Mouse (Mus musculus) heart, embryonic 11.5 days (tissue): Measurements from ENCODE around the gene Abcb8. TPM values are rescaled to one million over a fixed set of nuclear protein-coding genes. Genes with fewer than 3 reads are reported as not detected.

Experiments used
- ATAC-seq: fragments of 200-750 bp; cut with Nextera tagmentation; replicated peaks from 2 replicates; pipeline ENCODE4 v1.8.0; 2017; ENCODE audit warnings: moderate library complexity; ENCODE audit not compliant: insufficient number of reproducible peaks, low FRiP score, low TSS enrichment
- H3K27ac ChIP-seq: fragments of 300-500 bp; sonication (generic); 2 replicates; pipeline ENCODE4 v1.5.1; 2014; ENCODE audit warnings: mild to moderate bottlenecking, low read depth, low read length
- H3K27me3 ChIP-seq: fragments of 300-500 bp; sonication (generic); 2 replicates; pipeline ENCODE4 v1.6.1; 2014; ENCODE audit warnings: mild to moderate bottlenecking, low read length, mixed read lengths; ENCODE audit not compliant: control insufficient read depth, insufficient read depth
- H3K36me3 ChIP-seq: fragments of 300-500 bp; sonication (generic); 2 replicates; pipeline ENCODE4 v1.6.1; 2014; ENCODE audit warnings: mild to moderate bottlenecking, low read length, moderate library complexity, mixed read lengths; ENCODE audit not compliant: control insufficient read depth, insufficient read depth
- H3K4me1 ChIP-seq: fragments of 300-500 bp; sonication (generic); 2 replicates; pipeline ENCODE4 v1.6.1; 2014; ENCODE audit warnings: low read length; ENCODE audit not compliant: control insufficient read depth, insufficient read depth
- H3K4me2 ChIP-seq: fragments of 300-500 bp; sonication (generic); 2 replicates; pipeline ENCODE4 v1.6.1; 2014; ENCODE audit warnings: mild to moderate bottlenecking, moderate library complexity
- H3K4me3 ChIP-seq: fragments of 300-500 bp; sonication (generic); 2 replicates; pipeline ENCODE4 v1.5.1; 2014; ENCODE audit warnings: low read depth, low read length
- H3K9ac ChIP-seq: fragments of 300-500 bp; sonication (generic); 2 replicates; pipeline ENCODE4 v1.6.1; 2014; ENCODE audit warnings: mild to moderate bottlenecking, low read depth, low read length, moderate library complexity
- H3K9me3 ChIP-seq: fragments of 300-500 bp; sonication (generic); replicated peaks from 2 replicates; pipeline ENCODE4 v1.6.1; 2016; ENCODE audit warnings: low read length; ENCODE audit not compliant: control insufficient read depth
- WGBS: fragments of 180-500 bp; shearing (Covaris S2); extraction: QIAGEN DNeasy Blood & Tissue Kit; methylation state at CpG from one replicate; pipeline ENCODE4 v1.1.7; 2014; ENCODE audit not compliant: insufficient replicate concordance; 5-methylcytosine and 5-hydroxymethylcytosine counted together
- polyA plus RNA-seq: library from polyadenylated mRNA; unstranded; fragments of >200 nt; fragmentation: Nextera tagmentation; extraction: Ambion mirVana; gene quantifications from 2 replicates; pipeline ENCODE4 v1.2.1, GENCODE M21; 2014

The Abcb8 gene
- polyA plus RNA-seq, 1 experiment from 2014 or later: 44.6 TPM

DNA sequence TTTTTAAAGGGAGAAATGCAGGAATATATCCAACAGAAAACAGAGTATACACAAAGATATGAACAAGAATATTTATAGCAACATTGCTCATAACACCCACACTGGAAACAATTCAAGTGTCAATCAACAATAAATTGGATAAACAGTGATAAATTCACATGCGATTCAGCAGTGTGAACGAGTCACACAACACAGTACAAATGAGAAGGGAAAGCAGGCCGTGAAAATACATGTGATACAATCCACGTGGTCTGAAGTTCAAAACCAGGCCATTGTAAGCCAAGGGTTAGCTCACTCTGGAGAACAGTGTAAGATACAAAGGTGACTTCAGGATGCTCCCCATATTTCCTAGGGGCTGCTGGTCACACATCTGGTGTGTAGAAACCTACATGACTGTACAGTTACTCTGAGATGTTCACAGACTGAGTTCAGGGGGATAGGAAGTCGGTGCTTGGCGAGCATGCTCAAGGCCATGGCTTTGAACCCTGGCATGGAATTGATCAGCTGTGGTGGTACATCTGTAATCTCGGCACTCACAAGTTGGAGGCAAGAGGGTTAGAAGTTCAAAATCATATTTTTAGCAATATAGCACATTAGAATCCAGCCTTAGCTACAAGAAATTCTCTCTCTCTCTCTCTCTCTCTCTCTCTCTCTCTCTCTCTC is 18.7 kb upstream of the Abcb8 start:
- 68% methylated on average over 7 of the region's 7 CpGs for whole genome bisulfite sequencing
- no peaks in the 10 kb centered on the region for H3K27me3 ChIP-seq
- no peaks in the 10 kb centered on the region for H3K36me3 ChIP-seq
- H3K9me3 ChIP-seq: no peaks in the 10 kb centered on the region
- ATAC-seq: no peak
- no peak overlapping the region for H3K4me3 ChIP-seq
- no peak overlapping the region for H3K4me2 ChIP-seq
- peaks cover 7% of the 10 kb centered on the region for H3K4me1 ChIP-seq
- H3K9ac ChIP-seq: no peak overlapping the region
- no peak overlapping the region for H3K27ac ChIP-seq

GRCm38 (mm10) chr5:24378700-24379099 is 14.8 kb upstream of the Abcb8 start:
- WGBS: 63% methylated on average over 2 of the region's 2 CpGs
- no peak overlapping the region for H3K27ac ChIP-seq
- H3K36me3 ChIP-seq: no peaks in the 10 kb centered on the region
- H3K27me3 ChIP-seq: no peaks in the 10 kb centered on the region
- no peak overlapping the region for H3K4me2 ChIP-seq
- no peak overlapping the region for H3K4me3 ChIP-seq
- H3K9ac ChIP-seq: no peak overlapping the region
- ATAC-seq: no peak
- peaks cover 17% of the 10 kb centered on the region for H3K4me1 ChIP-seq
- no peaks in the 10 kb centered on the region for H3K9me3 ChIP-seq

DNA sequence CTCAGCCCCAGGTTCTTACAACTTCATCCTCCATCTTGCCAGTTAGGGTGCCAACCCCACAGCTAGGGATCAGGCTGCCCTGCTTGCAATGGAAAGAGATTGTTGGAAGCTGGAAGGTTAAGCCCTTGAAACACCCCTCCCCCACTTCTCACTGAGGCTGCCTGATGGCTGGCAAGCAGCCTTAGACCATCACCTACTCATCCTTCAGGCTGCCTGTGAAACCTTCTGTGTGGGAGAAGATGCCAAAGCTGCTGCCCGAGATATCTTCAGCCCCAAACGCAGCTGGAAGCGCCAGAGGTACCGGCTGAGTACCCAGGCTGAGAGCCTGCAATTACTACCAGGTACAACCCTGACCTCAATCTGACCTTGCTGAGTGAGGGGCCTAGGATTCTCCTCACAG is 14.0 kb upstream of the Abcb8 start:
- WGBS: 47% methylated on average over 4 of the region's 4 CpGs
- Histone ChIP-seq H3K27ac (no peak overlapping the region; the same call in 1 of the 2 replicates), H3K27me3 (no peaks in the 10 kb centered on the region), H3K36me3 (no peaks in the 10 kb centered on the region), H3K4me2 (no peak overlapping the region), H3K4me1 (peaks cover 16% of the 10 kb centered on the region), H3K9me3 (no peaks in the 10 kb centered on the region), H3K4me3 (no peak overlapping the region), H3K9ac (no peak overlapping the region)
- no peak for ATAC-seq

DNA sequence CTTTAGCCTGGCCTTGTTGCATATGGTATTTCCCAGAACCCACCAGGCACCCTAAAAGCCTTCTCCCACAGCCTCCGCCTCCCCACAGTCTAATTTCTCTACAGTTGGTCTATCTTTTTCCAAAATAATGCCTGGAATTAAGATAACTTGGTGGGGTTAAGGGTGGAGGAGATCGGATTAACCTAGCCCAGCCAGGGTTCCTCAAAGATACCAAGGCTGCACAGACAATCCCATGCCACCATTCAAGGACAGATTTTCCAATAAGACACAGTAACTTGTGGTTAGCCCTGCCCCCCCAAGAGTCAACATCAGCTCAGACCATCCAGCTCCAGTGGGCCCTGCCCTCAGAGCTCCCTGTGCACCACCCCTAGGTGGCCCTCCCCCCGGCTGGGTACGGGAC is 13.0 kb upstream of the Abcb8 start:
- Histone ChIP-seq H3K4me3 (no peak overlapping the region), H3K4me2 (no peak overlapping the region), H3K36me3 (no peaks in the 10 kb centered on the region), H3K9ac (no peak overlapping the region), H3K4me1 (peaks cover 24% of the 10 kb centered on the region), H3K9me3 (no peaks in the 10 kb centered on the region), H3K27me3 (no peaks in the 10 kb centered on the region), H3K27ac (no peak overlapping the region)
- 76% methylated on average over 4 of the region's 4 CpGs for WGBS
- ATAC-seq: no peak

GRCm38 (mm10) chr5:24381486-24381885 is 12.0 kb upstream of the Abcb8 start:
- H3K27ac ChIP-seq: no peak overlapping the region
- H3K9me3 ChIP-seq: no peaks in the 10 kb centered on the region
- no peak overlapping the region for H3K4me2 ChIP-seq
- H3K4me1 ChIP-seq: peaks cover 24% of the 10 kb centered on the region
- no peak for ATAC-seq
- peaks cover 2% of the 10 kb centered on the region; the same call in 1 of the 2 replicates for H3K27me3 ChIP-seq
- no peaks in the 10 kb centered on the region for H3K36me3 ChIP-seq
- H3K4me3 ChIP-seq: no peak overlapping the region
- no peak overlapping the region for H3K9ac ChIP-seq
- whole genome bisulfite sequencing: 71% methylated on average over 6 of the region's 6 CpGs

DNA sequence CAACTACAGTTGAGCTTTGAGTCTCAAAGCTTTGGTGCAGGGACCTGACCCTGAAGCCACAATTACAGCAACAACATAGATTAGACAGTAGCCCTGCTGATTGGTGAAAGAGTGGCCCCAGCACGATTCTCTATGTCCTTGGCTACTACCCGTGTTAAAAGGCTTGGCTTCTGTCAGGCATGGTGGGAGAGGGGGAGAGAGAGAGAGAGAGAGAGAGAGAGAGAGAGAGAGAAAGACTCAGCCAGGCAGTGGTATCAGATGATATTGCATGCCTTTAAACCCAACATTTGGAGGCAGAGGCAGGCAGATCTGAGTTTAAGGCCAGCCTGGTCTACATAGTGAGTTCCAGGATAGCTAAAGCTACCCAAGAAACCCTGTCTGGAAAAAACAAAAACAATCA is 11.5 kb upstream of the Abcb8 start:
- WGBS: 67% methylated on average over 2 of the region's 2 CpGs
- H3K36me3 ChIP-seq: no peaks in the 10 kb centered on the region
- ATAC-seq: no peak
- H3K9me3 ChIP-seq: no peaks in the 10 kb centered on the region
- no peak overlapping the region for H3K4me3 ChIP-seq
- H3K9ac ChIP-seq: no peak overlapping the region
- H3K27me3 ChIP-seq: peaks cover 2% of the 10 kb centered on the region; the same call in 1 of the 2 replicates
- peaks cover 24% of the 10 kb centered on the region for H3K4me1 ChIP-seq
- H3K27ac ChIP-seq: no peak overlapping the region
- no peak overlapping the region for H3K4me2 ChIP-seq

GRCm38 (mm10) chr5:24383026-24383859 is 10.2 kb upstream of the Abcb8 start:
- peak; percentile 71 for ATAC-seq
- under 1% methylated on average over 34 of the region's 34 CpGs for WGBS
- Histone ChIP-seq H3K9me3 (no peaks in the 10 kb centered on the region), H3K4me3 (peak overlapping the region; percentile 45), H3K27me3 (peaks cover 2% of the 10 kb centered on the region; the same call in 1 of the 2 replicates), H3K36me3 (no peaks in the 10 kb centered on the region), H3K4me1 (peaks cover 31% of the 10 kb centered on the region), H3K27ac (peak overlapping the region; percentile 62), H3K4me2 (peak overlapping the region; percentile 75), H3K9ac (peak overlapping the region; percentile 68)

DNA sequence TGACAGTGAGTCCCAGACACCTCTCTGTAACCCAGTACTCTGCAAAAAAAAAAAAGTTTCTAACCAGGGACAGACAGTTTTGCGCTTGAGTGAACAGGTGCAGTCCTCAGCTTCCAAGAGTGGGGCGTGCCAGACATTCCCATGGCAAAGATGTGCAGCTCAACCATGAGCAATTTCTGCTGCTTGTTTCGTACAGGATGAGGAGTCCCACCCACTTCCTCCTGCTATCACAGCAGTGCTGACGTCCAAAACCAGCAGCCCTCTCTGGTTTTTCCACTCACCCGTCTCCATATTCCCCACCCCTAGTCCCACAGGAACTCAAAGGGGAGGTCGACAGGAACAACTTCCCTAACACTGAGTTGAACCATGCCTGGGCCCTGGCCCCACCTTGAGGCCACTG is 9.1 kb upstream of the Abcb8 start:
- Histone ChIP-seq H3K9ac (no peak overlapping the region), H3K27ac (peak overlapping the region; percentile 62; the same call in 1 of the 2 replicates), H3K36me3 (no peaks in the 10 kb centered on the region), H3K4me3 (no peak overlapping the region), H3K4me1 (peaks cover 34% of the 10 kb centered on the region), H3K9me3 (no peaks in the 10 kb centered on the region), H3K4me2 (peak overlapping the region; percentile 75; the same call in 1 of the 2 replicates), H3K27me3 (peaks cover 2% of the 10 kb centered on the region; the same call in 1 of the 2 replicates)
- ATAC-seq: no peak
- 53% methylated on average over 6 of the region's 6 CpGs for WGBS
